Mouse (Mus musculus) yolk sac, embryonic 10.5 days (tissue): ENCODE results near the gene BC049352.
A peak's percentile ranks its signal among the peaks of the same experiment; 100 is the strongest.

Experiments
- DNase-seq: peaks from one replicate; pipeline ENCODE4 v3.0.0-alpha.2; 2017; ENCODE audit warnings: low spot score

BC049352 gene

DNA sequence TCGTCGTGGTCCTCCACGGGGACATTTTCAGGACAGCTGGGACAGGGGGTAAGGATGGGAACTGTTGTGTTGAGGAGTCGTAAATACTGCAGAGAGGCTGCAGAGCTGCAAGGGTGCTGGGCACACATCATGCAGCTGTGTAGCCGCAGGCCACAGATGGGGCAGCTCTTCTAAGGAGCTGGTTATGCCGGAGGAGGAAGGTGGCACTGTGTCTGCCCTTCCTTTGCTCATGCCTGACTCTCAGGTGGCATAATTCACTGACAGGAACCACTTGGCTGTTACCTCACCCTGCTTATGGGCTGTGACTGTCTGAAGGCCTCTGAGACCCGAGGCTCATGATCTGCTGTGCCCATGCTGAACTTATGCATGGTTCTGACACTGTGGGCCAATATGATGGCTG is 68.5 kb downstream of the BC049352 start:
- DNase-seq = no peak

- DNase-seq = no peak
Measured at GRCm38 (mm10) chr9:45251281-45251680, 69.5 kb downstream of the BC049352 start.

DNA sequence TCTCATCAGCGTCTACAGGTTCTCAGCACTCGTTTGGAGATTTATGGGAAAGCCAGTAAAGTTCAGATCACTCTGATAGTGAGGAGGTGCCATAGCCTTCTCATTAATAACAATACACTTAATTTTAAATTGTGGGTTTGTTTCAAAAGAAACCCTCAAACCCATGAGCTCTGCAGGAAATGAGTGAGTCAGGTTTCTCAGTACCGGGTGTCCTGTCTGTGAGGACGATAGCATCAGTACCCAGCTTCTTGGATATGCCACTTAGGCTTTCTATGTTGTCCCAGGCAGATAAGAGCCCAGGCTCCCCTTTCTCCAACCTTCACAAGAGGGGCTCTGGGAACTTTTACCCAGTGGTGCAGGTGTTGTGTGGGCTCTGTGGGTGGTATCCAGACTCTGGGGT is 70.2 kb downstream of the BC049352 start:
- no peak for DNase-seq

- DNase-seq = no peak
Measured at GRCm38 (mm10) chr9:45252395-45252794, 70.6 kb downstream of the BC049352 start.

GRCm38 (mm10) chr9:45254021-45254420 is 72.2 kb downstream of the BC049352 start:
- no peak for DNase-seq

DNA sequence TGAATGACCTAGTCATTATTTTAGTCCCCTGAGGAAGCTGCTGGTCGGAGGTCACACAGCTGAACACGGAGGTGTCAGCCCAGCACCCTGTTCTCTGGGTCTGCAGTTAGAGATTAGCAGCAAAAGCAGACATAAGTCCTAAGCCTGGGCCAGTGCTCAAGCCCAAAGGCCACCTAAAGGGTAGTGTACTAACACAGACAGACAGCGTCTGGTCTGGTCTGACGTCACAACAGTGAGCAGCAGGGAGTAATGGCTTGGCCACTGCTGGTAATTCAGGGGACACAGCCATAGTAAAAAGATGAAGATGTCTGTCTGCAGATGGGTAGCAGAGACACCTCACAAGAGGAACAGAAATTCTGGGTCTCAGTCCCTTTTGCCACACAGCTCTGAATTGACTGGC is 72.8 kb downstream of the BC049352 start:
- DNase-seq = no peak

GRCm38 (mm10) chr9:45255431-45255830 is 73.6 kb downstream of the BC049352 start:
- no peak for DNase-seq

GRCm38 (mm10) chr9:45255967-45256366 is 74.2 kb downstream of the BC049352 start:
- no peak for DNase-seq

GRCm38 (mm10) chr9:45259065-45259464 is 77.3 kb downstream of the BC049352 start:
- no peak for DNase-seq

DNA sequence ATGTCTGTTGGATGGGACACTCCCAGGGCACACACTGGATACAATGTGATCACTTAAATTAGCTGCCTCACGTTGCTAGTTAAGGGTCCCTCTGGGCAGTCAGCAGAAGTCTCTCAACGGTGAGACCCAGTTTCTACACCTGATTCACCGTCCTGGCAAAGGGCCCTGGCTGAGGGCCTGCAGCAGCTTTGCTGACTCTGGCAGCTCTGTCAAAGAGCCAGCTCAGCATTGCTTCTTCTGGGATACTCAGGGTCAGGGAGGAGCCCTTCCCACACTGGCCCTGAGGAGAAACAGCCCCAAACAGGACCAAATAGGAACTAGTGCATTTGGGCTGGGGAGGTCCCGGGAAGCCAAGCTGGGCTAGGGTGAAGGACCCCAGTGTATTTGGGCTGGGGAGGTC is 79.7 kb downstream of the BC049352 start:
- no peak for DNase-seq

DNA sequence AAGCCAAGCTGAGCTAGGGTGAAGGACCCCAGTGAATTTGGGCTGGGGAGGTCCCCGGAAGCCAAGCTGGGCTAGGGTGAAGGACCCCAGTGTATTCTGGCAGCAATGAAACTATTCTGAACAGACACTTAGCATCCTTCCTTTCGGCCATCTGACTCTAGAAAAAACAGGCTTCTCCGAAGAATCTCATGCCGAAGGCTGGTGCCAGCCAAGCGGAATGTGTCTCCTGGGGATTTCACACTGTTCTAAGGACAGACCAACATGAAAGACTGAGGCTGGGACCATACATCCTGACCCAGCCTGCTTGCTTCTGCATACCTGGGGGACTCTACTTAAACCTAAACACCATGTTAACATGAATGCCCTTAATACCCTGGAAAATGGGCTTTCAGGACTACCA is 80.1 kb downstream of the BC049352 start:
- DNase-seq = no peak

DNA sequence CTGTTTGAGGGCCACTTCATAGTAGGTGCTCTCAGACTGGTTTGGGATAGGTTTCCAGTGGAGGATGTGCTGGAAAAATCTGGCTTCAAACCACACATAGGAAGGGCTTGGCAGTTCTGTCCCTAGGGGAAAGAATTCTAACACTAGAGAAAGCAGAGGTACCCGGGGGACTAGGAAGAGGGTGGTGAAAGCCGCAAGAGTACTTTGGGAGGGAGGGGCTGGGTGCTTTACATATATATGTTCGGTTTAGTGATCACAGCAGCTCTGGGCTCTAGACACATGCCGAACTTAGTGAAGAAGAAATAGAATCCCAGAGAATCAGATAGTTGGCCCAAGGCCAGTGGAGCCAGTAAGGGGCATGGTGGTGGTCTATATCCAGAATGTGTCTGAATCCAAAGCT is 85.3 kb downstream of the BC049352 start:
- DNase-seq = no peak

- no peak for DNase-seq
Measured at GRCm38 (mm10) chr9:45268079-45268478, 86.3 kb downstream of the BC049352 start.

GRCm38 (mm10) chr9:45268597-45269325 is 87.0 kb downstream of the BC049352 start, which contains the start of gene Il10ra:
TSS of gene Il10ra (minus strand) at chr9:45269149.
- peak; percentile 21 for DNase-seq

DNA sequence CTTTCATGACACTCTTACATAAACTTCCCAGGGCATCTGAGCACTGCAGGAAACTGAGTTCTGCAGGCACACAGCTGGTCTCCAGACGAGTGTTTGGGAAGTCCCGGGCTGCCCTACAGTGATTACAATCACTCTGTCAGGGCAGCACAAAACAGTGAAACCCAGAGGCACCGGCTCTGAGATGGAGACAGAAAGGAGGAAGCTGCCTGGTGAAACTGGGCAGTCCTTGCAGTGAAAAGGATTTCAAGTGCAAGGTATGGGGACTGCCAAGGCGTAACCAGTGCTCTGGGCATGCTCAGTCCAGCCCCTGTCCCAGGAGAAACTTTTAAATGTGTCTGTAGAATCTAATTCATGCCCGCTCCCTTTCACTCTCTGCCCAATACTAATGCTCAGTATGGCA is 90.4 kb downstream of the BC049352 start:
- DNase-seq = no peak

DNA sequence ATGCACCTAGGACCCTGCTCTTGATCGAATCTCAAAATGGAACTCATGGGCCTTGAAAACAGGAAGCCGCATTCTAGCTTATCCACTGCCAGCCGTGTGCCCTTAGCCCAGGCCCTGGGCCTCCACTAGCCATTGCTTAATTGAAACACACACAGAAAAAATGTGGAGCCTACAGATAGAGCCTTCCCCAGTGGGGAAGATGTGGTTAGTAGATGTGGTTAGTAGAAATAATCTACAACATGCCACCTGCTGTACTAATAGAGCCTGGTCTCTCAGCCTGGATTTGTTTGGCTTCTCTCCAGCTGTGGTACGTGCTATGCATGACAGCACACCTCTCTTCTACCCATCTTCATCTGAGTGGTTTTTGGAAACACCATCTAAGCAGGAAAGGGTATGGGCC is 92.4 kb downstream of the BC049352 start:
- no peak for DNase-seq

GRCm38 (mm10) chr9:45274635-45275034 is 92.8 kb downstream of the BC049352 start:
- no peak for DNase-seq

GRCm38 (mm10) chr9:45280059-45280458 is 98.3 kb downstream of the BC049352 start:
- no peak for DNase-seq

- DNase-seq = no peak
Measured at GRCm38 (mm10) chr9:45280891-45281290, 99.1 kb downstream of the BC049352 start.

DNA sequence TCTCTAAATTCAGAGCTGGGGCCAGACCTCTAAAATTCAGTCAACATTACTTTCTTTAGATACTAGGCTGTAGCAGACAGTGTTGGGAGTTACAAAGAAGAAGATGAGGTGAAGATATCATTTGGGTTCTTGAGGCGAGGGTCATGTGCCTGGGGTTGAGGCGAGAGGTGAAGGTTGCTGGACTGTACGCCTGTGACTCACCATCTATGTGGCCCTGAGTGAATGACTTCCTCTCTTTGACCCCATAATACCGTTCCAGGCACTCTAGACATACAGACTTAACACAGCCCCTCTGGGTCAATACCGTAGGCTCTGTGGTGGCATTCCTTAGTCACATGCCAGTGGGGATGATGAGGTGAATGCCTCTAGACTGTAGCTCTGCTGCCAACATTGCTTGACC is 100.7 kb downstream of the BC049352 start:
- DNase-seq = no peak

- no peak for DNase-seq
Measured at GRCm38 (mm10) chr9:45291481-45292168, 109.8 kb downstream of the BC049352 start.

- peak; percentile 82 for DNase-seq
Measured at GRCm38 (mm10) chr9:45294210-45295011, 112.6 kb downstream of the BC049352 start.
